Mouse (Mus musculus) megakaryocyte, embryonic 14.5 days (primary cell): Measurements from ENCODE around the gene Uchl1.

Source experiments
- FLI1 ChIP-seq: IDR thresholded peaks from 2 replicates; pipeline ENCODE4 v1.6.1; 2012; ENCODE audit warnings: low read length, inconsistent platforms, mixed read lengths
- GATA1 ChIP-seq: IDR thresholded peaks from 3 replicates; pipeline ENCODE4 v1.6.1; 2012; ENCODE audit warnings: mixed read lengths, low read length, inconsistent platforms, borderline replicate concordance

DNA sequence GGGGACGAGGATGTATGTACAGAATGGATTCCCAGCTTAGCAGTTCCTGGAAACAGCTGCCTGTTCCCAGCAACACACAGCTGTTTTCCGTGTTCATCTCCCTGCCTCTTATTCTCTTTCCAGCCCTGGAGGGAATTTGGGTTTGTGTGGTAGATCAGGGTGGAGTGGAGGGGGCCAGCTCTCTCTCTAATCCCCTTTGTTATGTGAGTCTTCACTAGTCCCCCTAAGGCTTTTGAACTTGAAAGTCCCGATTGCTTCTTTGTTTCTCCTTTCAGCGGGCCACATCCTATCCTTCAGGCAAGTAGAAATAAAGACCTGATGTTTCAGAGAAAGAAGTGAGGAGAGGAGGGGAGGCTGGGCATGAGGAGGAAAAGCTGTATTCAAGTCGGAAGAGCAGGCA lies 45.0 kb downstream of the Uchl1 start:
- TF ChIP-seq GATA1 (no peak), FLI1 (no peak)
